Mouse (Mus musculus) midbrain, embryonic 14.5 days (tissue): ENCODE data around the gene Lipc. TPM values are rescaled to one million over a fixed set of nuclear protein-coding genes. Genes with fewer than 3 reads are reported as not detected.

Experiments used
- ATAC-seq: fragments of 200-750 bp; cut with Nextera tagmentation; 2 replicates; pipeline ENCODE4 v1.8.0; 2017; ENCODE audit warnings: moderate number of reproducible peaks, moderate library complexity; ENCODE audit not compliant: low FRiP score, low TSS enrichment
- DNase-seq: peaks from one replicate; pipeline ENCODE4 v3.0.0-alpha.2; 2015
- H3K27ac ChIP-seq: fragments of 300-500 bp; sonication (generic); replicated peaks from 2 replicates; pipeline ENCODE4 v1.5.1; 2014; ENCODE audit warnings: mild to moderate bottlenecking, low read depth, low read length, moderate library complexity
- H3K27me3 ChIP-seq: fragments of 300-500 bp; sonication (generic); 2 replicates; pipeline ENCODE4 v1.6.1; 2014; ENCODE audit warnings: low read length, control low read depth, mixed read lengths; ENCODE audit not compliant: control insufficient read depth, insufficient read depth
- H3K36me3 ChIP-seq: fragments of 300-500 bp; sonication (generic); 2 replicates; pipeline ENCODE4 v1.6.1; 2014; ENCODE audit warnings: low read length, control low read depth; ENCODE audit not compliant: control insufficient read depth, insufficient read depth
- H3K4me1 ChIP-seq: fragments of 300-500 bp; sonication (generic); 2 replicates; pipeline ENCODE4 v1.6.1; 2014; ENCODE audit warnings: mild to moderate bottlenecking, antibody characterized with exemption, low read length, control low read depth; ENCODE audit not compliant: control insufficient read depth, insufficient read depth
- H3K4me2 ChIP-seq: fragments of 300-500 bp; sonication (generic); 2 replicates; pipeline ENCODE4 v1.6.1; 2014; ENCODE audit warnings: mild to moderate bottlenecking, low read length, moderate library complexity
- H3K4me3 ChIP-seq: fragments of 300-500 bp; sonication (generic); replicated peaks from 2 replicates; pipeline ENCODE4 v1.5.1; 2014; ENCODE audit warnings: low read depth, low read length
- H3K9ac ChIP-seq: fragments of 300-500 bp; sonication (generic); replicated peaks from 2 replicates; pipeline ENCODE4 v1.6.1; 2014; ENCODE audit warnings: mild to moderate bottlenecking, low read length, moderate library complexity
- H3K9me3 ChIP-seq: fragments of 300-500 bp; sonication (generic); 2 replicates; pipeline ENCODE4 v1.6.1; 2016; ENCODE audit warnings: low read length, control low read depth, mixed read lengths; ENCODE audit not compliant: control insufficient read depth
- whole genome bisulfite sequencing: fragments of 180-500 bp; shearing (Covaris S2); extraction: QIAGEN DNeasy Blood & Tissue Kit; methylation state at CpG from one replicate; pipeline ENCODE4 v1.1.7; 2014; 5-methylcytosine and 5-hydroxymethylcytosine counted together
- polyA plus RNA-seq: library from polyadenylated mRNA; unstranded; fragments of >200 nt; fragmentation: Nextera tagmentation; extraction: Ambion mirVana; gene quantifications from 2 replicates; pipeline ENCODE4 v1.2.1, GENCODE M21; 2014

Gene Lipc
- polyA plus RNA-seq, 1 experiment from 2014 or later = not detected

GRCm38 (mm10) chr9:70979171-70979570, 27.1 kb upstream of the Lipc start:
- Histone ChIP-seq H3K9me3 (no peaks in the 10 kb centered on the region), H3K27me3 (no peaks in the 10 kb centered on the region), H3K4me2 (no peak overlapping the region), H3K4me1 (no peaks in the 10 kb centered on the region), H3K27ac (no peak overlapping the region), H3K9ac (no peak overlapping the region), H3K36me3 (no peaks in the 10 kb centered on the region), H3K4me3 (no peak overlapping the region)
- 90% methylated on average over 5 of the region's 5 CpGs for WGBS
- ATAC-seq (no peak), DNase-seq (no peak)

GRCm38 (mm10) chr9:70977392-70977791, 25.4 kb upstream of the Lipc start:
- H3K27ac ChIP-seq = no peak overlapping the region
- H3K27me3 ChIP-seq = no peaks in the 10 kb centered on the region
- 62% methylated on average over 1 of the region's 1 CpGs for WGBS
- DNase-seq = no peak
- no peaks in the 10 kb centered on the region for H3K4me1 ChIP-seq
- H3K4me3 ChIP-seq = no peak overlapping the region
- no peak overlapping the region for H3K4me2 ChIP-seq
- no peaks in the 10 kb centered on the region for H3K36me3 ChIP-seq
- ATAC-seq = no peak
- no peak overlapping the region for H3K9ac ChIP-seq
- no peaks in the 10 kb centered on the region for H3K9me3 ChIP-seq

- H3K9ac ChIP-seq = no peak overlapping the region
- H3K4me3 ChIP-seq = no peak overlapping the region
- H3K4me1 ChIP-seq = no peaks in the 10 kb centered on the region
- DNase-seq = no peak
- no peak for ATAC-seq
- WGBS = 98% methylated on average over 2 of the region's 2 CpGs
- no peaks in the 10 kb centered on the region for H3K36me3 ChIP-seq
- H3K27ac ChIP-seq = no peak overlapping the region
- no peak overlapping the region for H3K4me2 ChIP-seq
- H3K9me3 ChIP-seq = no peaks in the 10 kb centered on the region
- no peaks in the 10 kb centered on the region for H3K27me3 ChIP-seq
Measured at GRCm38 (mm10) chr9:70975921-70976320, 23.9 kb upstream of the Lipc start.

GRCm38 (mm10) chr9:70973286-70973685, 21.3 kb upstream of the Lipc start:
- DNase-seq = no peak
- Histone ChIP-seq H3K9ac (no peak overlapping the region), H3K4me2 (no peak overlapping the region), H3K9me3 (no peaks in the 10 kb centered on the region), H3K4me3 (no peak overlapping the region), H3K27ac (no peak overlapping the region), H3K27me3 (no peaks in the 10 kb centered on the region), H3K4me1 (no peaks in the 10 kb centered on the region), H3K36me3 (no peaks in the 10 kb centered on the region)
- ATAC-seq = no peak

GRCm38 (mm10) chr9:70969244-70969643, 17.2 kb upstream of the Lipc start:
- H3K27ac ChIP-seq = no peak overlapping the region
- no peak overlapping the region for H3K9ac ChIP-seq
- no peak for ATAC-seq
- no peaks in the 10 kb centered on the region for H3K4me1 ChIP-seq
- DNase-seq = no peak
- H3K9me3 ChIP-seq = no peaks in the 10 kb centered on the region
- H3K4me2 ChIP-seq = no peak overlapping the region
- H3K36me3 ChIP-seq = no peaks in the 10 kb centered on the region
- WGBS = 68% methylated on average over 3 of the region's 3 CpGs
- H3K27me3 ChIP-seq = no peaks in the 10 kb centered on the region
- H3K4me3 ChIP-seq = no peak overlapping the region

GRCm38 (mm10) chr9:70965999-70966994, 14.3 kb upstream of the Lipc start:
- Histone ChIP-seq H3K36me3 (no peaks in the 10 kb centered on the region), H3K27me3 (no peaks in the 10 kb centered on the region), H3K4me3 (no peak overlapping the region), H3K4me2 (no peak overlapping the region), H3K9me3 (no peaks in the 10 kb centered on the region), H3K27ac (no peak overlapping the region), H3K4me1 (no peaks in the 10 kb centered on the region), H3K9ac (no peak overlapping the region)
- 80% methylated on average over 17 of the region's 17 CpGs for WGBS
- no peak for DNase-seq
- ATAC-seq = no peak

GRCm38 (mm10) chr9:70965422-70965821, 13.4 kb upstream of the Lipc start:
- Histone ChIP-seq H3K4me1 (no peaks in the 10 kb centered on the region), H3K4me3 (no peak overlapping the region), H3K9ac (no peak overlapping the region), H3K27me3 (no peaks in the 10 kb centered on the region), H3K4me2 (no peak overlapping the region), H3K27ac (no peak overlapping the region), H3K9me3 (no peaks in the 10 kb centered on the region), H3K36me3 (no peaks in the 10 kb centered on the region)
- DNase-seq = no peak
- 95% methylated on average over 2 of the region's 2 CpGs for whole genome bisulfite sequencing
- no peak for ATAC-seq

GRCm38 (mm10) chr9:70965011-70965410, 13.0 kb upstream of the Lipc start:
- Histone ChIP-seq H3K4me3 (no peak overlapping the region), H3K4me2 (no peak overlapping the region), H3K36me3 (no peaks in the 10 kb centered on the region), H3K27ac (no peak overlapping the region), H3K9me3 (no peaks in the 10 kb centered on the region), H3K9ac (no peak overlapping the region), H3K27me3 (no peaks in the 10 kb centered on the region), H3K4me1 (no peaks in the 10 kb centered on the region)
- ATAC-seq = no peak
- whole genome bisulfite sequencing = 93% methylated on average over 4 of the region's 4 CpGs
- no peak for DNase-seq

GRCm38 (mm10) chr9:70963461-70963891, 11.4 kb upstream of the Lipc start:
- Histone ChIP-seq H3K36me3 (no peaks in the 10 kb centered on the region), H3K4me3 (no peak overlapping the region), H3K4me2 (no peak overlapping the region), H3K27me3 (no peaks in the 10 kb centered on the region), H3K4me1 (no peaks in the 10 kb centered on the region), H3K9me3 (no peaks in the 10 kb centered on the region), H3K27ac (peak overlapping the region; percentile 70), H3K9ac (no peak overlapping the region)
- ATAC-seq (peak; percentile 53; the same call in 1 of the 2 replicates), DNase-seq (peak; percentile 79)
- 68% methylated on average over 7 of the region's 7 CpGs for WGBS
